Mouse (Mus musculus): ENCODE results near the gene Exoc7.

GRCm38 (mm10) chr11:116307762-116308531, 914 bp upstream of the Exoc7 start:
- TF ChIP-seq CTCF (IDR thresholded peaks at IDR 0.05; ENCODE audit: control insufficient read depth, insufficient read depth, insufficient read length): no peak
- no peak for TF ChIP-seq USF1 (IDR thresholded peaks at IDR 0.05; ENCODE audit: low read depth)
- TF ChIP-seq FOSL1 (IDR thresholded peaks at IDR 0.05; ENCODE audit: insufficient read depth, low read length, poor library complexity, severe bottlenecking): no peak
